Mouse (Mus musculus): ENCODE data around the gene Cnbp. TPM values are rescaled to one million over a fixed set of nuclear protein-coding genes. Genes with fewer than 3 reads are reported as not detected.
A peak's percentile ranks its signal among the peaks of the same experiment; 100 is the strongest.

Cnbp gene
- 175 and 184 TPM in 2 replicates for polyA plus RNA-seq (2012; rRNA removed)

DNA sequence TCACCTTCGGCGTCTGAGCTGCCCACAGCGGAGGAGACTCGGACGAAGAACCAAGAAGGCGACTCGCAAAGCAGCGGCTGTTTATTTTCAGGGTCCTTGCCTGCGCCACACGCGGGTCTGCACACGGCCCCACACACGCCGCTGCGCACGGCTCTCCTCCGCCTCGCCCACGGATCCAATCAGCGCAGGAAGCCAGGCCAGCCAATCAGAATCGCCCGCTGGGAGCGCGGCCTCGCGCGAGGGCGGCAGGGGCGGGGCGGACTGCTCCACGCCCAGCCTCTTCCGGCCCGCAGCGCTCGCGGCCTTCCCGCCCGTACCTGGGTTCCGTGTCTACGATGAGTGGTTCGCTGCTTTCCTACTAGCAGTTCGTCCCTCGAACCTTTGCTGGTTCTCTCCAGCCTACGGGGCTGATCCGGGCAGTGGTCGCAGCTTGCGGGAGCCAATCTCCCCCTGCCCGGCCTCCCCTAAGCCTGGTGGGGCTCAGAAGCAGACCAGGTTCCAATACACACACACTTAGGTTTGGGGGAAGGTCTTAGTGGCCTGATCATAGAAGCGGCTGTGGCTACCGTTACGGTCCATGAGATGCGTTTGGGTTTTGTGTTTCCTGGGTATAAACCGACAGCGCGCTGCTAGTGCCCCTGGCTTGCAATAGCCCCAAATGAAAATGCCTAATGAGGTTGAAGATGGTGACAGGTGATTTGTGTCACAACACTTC is at the start of gene Cnbp:
Gene Cnbp, minus strand, starts transcription at position 207 of the 715 bp plus-strand sequence.
- DNase-seq = peak; percentile 98
- peak within 1 kb of the TSS; percentile 95 for H3K4me3 ChIP-seq (ENCODE audit: insufficient read depth, low read depth, low read length)
- peak within 1 kb of the TSS; percentile 97 for H3K27ac ChIP-seq (ENCODE audit: insufficient read depth, low read depth, low read length)
- under 1% methylated on average over 55 of the region's 55 CpGs for WGBS
- H3K36me3 ChIP-seq (ENCODE audit: control insufficient read depth, insufficient read depth, low read length) = no peaks in the 10 kb centered on the region
- H3K27me3 ChIP-seq (replicated peaks; ENCODE audit: control insufficient read depth, insufficient read depth, low read length) = no peaks in the 10 kb centered on the region
- peaks cover 16% of the 10 kb centered on the region for H3K4me1 ChIP-seq (ENCODE audit: control insufficient read depth, insufficient read depth, low read length)
- TF ChIP-seq POLR2A (IDR thresholded peaks at IDR 0.05; ENCODE audit: low read depth, low read length) (peak; percentile 88), CTCF (conservative IDR thresholded peaks at IDR 0.05; ENCODE audit: insufficient read depth, insufficient read length, low read depth, low read length) (no peak)

DNA sequence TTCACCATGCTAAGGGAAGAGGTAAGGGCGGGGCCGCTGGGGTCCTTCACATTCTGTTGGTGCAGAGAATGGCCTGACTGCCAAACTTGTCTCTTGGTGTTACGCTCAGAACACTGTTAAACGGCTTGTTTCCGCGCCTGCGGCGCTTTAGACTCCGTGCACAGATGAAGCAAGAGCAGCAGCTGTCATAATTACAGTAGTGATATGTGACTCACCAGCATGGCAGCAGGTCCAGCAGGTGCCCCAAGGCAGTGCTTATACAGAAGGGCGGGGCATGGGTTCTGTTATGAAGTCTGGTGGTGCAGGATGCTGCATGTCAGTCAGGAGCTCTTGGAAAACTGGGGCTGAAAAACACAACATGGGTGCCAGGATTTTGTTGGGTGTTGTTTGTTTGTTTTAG is 47.1 kb upstream of the Cnbp start:
- no peak for DNase-seq
- H3K4me3 ChIP-seq (ENCODE audit: insufficient read depth, low read depth, low read length) = no peak overlapping the region
- H3K36me3 ChIP-seq (ENCODE audit: control insufficient read depth, insufficient read depth, low read length) = peaks cover 4% of the 10 kb centered on the region
- 90% methylated on average over 10 of the region's 10 CpGs for WGBS
- no peak overlapping the region for H3K27ac ChIP-seq (ENCODE audit: insufficient read depth, low read depth, low read length)
- no peaks in the 10 kb centered on the region for H3K27me3 ChIP-seq (replicated peaks; ENCODE audit: control insufficient read depth, insufficient read depth, low read length)
- TF ChIP-seq CTCF (conservative IDR thresholded peaks at IDR 0.05; ENCODE audit: insufficient read depth, insufficient read length, low read depth, low read length) (no peak), POLR2A (IDR thresholded peaks at IDR 0.05; ENCODE audit: low read depth, low read length) (no peak)
- H3K4me1 ChIP-seq (ENCODE audit: control insufficient read depth, insufficient read depth, low read length) = no peaks in the 10 kb centered on the region; the same call in 1 of the 2 replicates

DNA sequence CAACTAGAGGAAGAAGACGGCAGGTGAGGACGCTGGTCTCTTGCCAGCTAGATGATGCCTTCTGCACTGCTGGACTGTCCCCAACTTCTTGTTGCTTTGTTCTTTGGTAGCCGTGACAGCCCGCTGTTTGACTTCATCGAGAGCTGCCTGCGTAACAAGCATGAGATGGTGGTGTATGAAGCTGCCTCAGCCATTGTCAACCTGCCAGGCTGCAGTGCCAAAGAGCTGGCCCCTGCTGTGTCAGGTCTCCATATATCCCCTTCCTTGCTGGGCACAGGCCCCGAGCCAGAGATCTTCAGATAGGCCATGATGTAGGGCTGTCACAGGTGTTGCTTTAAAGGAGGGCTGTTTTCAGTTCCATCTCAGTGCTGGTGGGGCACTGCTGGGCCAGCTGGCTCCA is 43.0 kb upstream of the Cnbp start:
- no peaks in the 10 kb centered on the region for H3K27me3 ChIP-seq (replicated peaks; ENCODE audit: control insufficient read depth, insufficient read depth, low read length)
- H3K36me3 ChIP-seq (ENCODE audit: control insufficient read depth, insufficient read depth, low read length) = no peaks in the 10 kb centered on the region; the same call in none of the 2 replicates
- WGBS = 84% methylated on average over 7 of the region's 7 CpGs
- no peak for DNase-seq
- H3K27ac ChIP-seq (ENCODE audit: insufficient read depth, low read depth, low read length) = no peak overlapping the region
- no peak for TF ChIP-seq CTCF (conservative IDR thresholded peaks at IDR 0.05; ENCODE audit: insufficient read depth, insufficient read length, low read depth, low read length)
- TF ChIP-seq POLR2A (IDR thresholded peaks at IDR 0.05; ENCODE audit: low read depth, low read length) = no peak
- no peak overlapping the region for H3K4me3 ChIP-seq (ENCODE audit: insufficient read depth, low read depth, low read length)
- H3K4me1 ChIP-seq (ENCODE audit: control insufficient read depth, insufficient read depth, low read length) = no peaks in the 10 kb centered on the region; the same call in 1 of the 2 replicates

DNA sequence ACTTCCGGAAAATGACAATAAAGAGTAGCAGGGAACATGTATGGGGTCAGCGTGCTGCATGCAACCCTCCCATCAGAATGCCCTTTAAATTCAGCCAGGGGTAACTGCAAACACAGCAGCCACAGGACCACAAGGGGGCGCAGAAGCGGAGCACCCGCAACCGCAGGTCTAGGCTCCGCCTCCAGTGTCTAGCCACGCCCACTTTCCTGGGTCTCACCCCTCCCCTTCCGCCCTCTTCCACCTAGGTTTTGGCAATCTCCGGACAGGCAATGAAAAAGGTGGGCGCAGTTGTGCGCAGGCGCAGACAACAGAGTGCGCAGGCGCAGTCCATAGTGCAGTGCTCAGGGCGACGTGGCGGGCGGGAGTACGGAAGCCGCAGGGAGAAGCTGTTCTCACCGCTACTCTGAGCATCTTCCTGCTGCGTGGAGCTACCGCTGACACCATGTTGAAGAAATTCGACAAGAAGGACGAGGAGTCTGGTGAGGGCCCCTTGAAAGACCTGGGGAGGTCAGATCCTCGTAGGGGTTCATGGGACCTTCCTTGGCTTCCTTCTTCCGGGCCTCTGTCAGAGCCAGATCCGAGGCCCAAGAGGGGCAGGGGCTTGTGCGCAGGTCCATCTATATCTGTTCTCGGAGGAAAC is 36.8 kb upstream of the Cnbp start, which contains the start of gene Copg1:
Gene Copg1, plus strand, starts transcription at position 221 of the 640 bp plus-strand sequence.
- H3K4me3 ChIP-seq (ENCODE audit: insufficient read depth, low read depth, low read length) = peak within 1 kb of the TSS; percentile 85
- peak; percentile 100 for DNase-seq
- peak within 1 kb of the TSS; percentile 26 for H3K27ac ChIP-seq (ENCODE audit: insufficient read depth, low read depth, low read length)
- WGBS = under 1% methylated on average over 31 of the region's 31 CpGs
- peak; percentile 68 for TF ChIP-seq POLR2A (IDR thresholded peaks at IDR 0.05; ENCODE audit: low read depth, low read length)
- peak; percentile 92 for TF ChIP-seq CTCF (conservative IDR thresholded peaks at IDR 0.05; ENCODE audit: insufficient read depth, insufficient read length, low read depth, low read length)
- H3K36me3 ChIP-seq (ENCODE audit: control insufficient read depth, insufficient read depth, low read length) = no peaks in the 10 kb centered on the region
- H3K4me1 ChIP-seq (ENCODE audit: control insufficient read depth, insufficient read depth, low read length) = peaks cover 8% of the 10 kb centered on the region; the same call in 1 of the 2 replicates
- no peaks in the 10 kb centered on the region for H3K27me3 ChIP-seq (replicated peaks; ENCODE audit: control insufficient read depth, insufficient read depth, low read length)

DNA sequence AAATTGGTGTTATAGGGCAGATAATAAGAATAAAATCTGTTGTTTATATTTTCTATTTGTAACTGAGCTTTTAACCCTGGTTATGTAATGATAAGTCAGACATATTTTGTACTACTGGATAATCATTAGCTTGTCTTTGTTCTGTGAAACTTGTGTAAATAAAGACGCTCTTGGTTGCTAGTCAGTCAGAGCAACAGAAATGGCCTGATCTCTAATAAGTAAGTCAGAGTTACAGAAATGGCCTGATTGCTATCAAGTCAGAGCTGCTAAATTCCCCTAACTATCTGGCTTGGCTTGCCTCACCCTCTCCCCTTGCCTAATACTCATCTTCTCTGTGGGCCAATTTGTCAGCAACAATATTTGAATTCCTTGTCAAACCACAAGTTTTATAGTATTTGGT is 35.8 kb upstream of the Cnbp start:
- DNase-seq = peak; percentile 39
- H3K27ac ChIP-seq (ENCODE audit: insufficient read depth, low read depth, low read length) = peak overlapping the region; percentile 17
- H3K4me1 ChIP-seq (ENCODE audit: control insufficient read depth, insufficient read depth, low read length) = peaks cover 8% of the 10 kb centered on the region; the same call in 1 of the 2 replicates
- TF ChIP-seq CTCF (conservative IDR thresholded peaks at IDR 0.05; ENCODE audit: insufficient read depth, insufficient read length, low read depth, low read length) = no peak
- TF ChIP-seq POLR2A (IDR thresholded peaks at IDR 0.05; ENCODE audit: low read depth, low read length) = no peak
- no peaks in the 10 kb centered on the region for H3K27me3 ChIP-seq (replicated peaks; ENCODE audit: control insufficient read depth, insufficient read depth, low read length)
- no peak overlapping the region for H3K4me3 ChIP-seq (ENCODE audit: insufficient read depth, low read depth, low read length)
- 33% methylated on average over 1 of the region's 1 CpGs for WGBS
- no peaks in the 10 kb centered on the region for H3K36me3 ChIP-seq (ENCODE audit: control insufficient read depth, insufficient read depth, low read length)

DNA sequence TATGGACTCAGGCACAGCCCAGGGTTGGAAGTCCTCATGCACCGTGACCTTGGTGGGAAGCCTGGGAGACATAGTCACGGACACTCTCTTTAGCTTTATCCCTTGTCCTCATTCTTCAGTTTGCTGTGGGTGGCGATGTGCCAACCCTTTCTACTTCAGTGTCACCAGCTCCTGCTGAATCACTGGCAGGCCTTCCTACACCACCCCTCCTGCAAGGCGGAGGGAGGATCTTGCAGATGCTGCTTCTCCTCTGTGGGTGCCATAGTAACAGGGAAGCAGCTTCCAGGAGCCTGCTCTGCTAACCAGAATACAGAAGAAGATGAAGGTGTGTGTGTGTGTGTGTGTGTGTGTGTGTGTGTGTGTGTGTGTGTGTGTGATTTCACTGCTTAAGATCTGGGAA is 31.9 kb upstream of the Cnbp start:
- H3K4me1 ChIP-seq (ENCODE audit: control insufficient read depth, insufficient read depth, low read length) = peaks cover 8% of the 10 kb centered on the region; the same call in 1 of the 2 replicates
- no peak for TF ChIP-seq CTCF (conservative IDR thresholded peaks at IDR 0.05; ENCODE audit: insufficient read depth, insufficient read length, low read depth, low read length)
- no peak for TF ChIP-seq POLR2A (IDR thresholded peaks at IDR 0.05; ENCODE audit: low read depth, low read length)
- H3K27me3 ChIP-seq (replicated peaks; ENCODE audit: control insufficient read depth, insufficient read depth, low read length) = no peaks in the 10 kb centered on the region
- H3K27ac ChIP-seq (ENCODE audit: insufficient read depth, low read depth, low read length) = no peak overlapping the region
- WGBS = 68% methylated on average over 4 of the region's 4 CpGs
- no peak for DNase-seq
- H3K4me3 ChIP-seq (ENCODE audit: insufficient read depth, low read depth, low read length) = no peak overlapping the region
- H3K36me3 ChIP-seq (ENCODE audit: control insufficient read depth, insufficient read depth, low read length) = no peaks in the 10 kb centered on the region

DNA sequence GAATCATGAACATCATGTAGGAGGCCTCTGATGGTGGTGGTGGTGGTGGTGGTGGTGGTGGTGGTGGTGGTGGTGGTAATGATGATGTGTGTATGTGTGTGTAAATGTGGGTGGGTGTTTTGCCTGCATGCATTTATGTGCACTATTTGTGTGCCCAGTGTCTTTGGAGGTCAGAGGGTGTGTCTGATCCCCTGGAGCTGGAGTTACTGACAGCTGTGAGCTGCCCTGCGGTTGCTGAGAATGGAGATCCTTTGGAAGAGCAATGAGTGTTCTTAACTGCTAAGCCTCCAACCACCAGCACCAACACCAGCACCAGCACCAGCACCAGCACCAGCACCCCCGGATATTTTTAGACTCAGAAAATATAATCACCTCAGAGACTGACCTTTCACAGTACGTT is 31.3 kb upstream of the Cnbp start:
- no peaks in the 10 kb centered on the region for H3K27me3 ChIP-seq (replicated peaks; ENCODE audit: control insufficient read depth, insufficient read depth, low read length)
- 83% methylated on average over 3 of the region's 3 CpGs for WGBS
- peaks cover 5% of the 10 kb centered on the region; the same call in 1 of the 2 replicates for H3K4me1 ChIP-seq (ENCODE audit: control insufficient read depth, insufficient read depth, low read length)
- H3K36me3 ChIP-seq (ENCODE audit: control insufficient read depth, insufficient read depth, low read length) = no peaks in the 10 kb centered on the region
- no peak overlapping the region for H3K27ac ChIP-seq (ENCODE audit: insufficient read depth, low read depth, low read length)
- no peak overlapping the region for H3K4me3 ChIP-seq (ENCODE audit: insufficient read depth, low read depth, low read length)
- no peak for DNase-seq
- TF ChIP-seq POLR2A (IDR thresholded peaks at IDR 0.05; ENCODE audit: low read depth, low read length) (no peak), CTCF (conservative IDR thresholded peaks at IDR 0.05; ENCODE audit: insufficient read depth, insufficient read length, low read depth, low read length) (no peak)

Data from kidney, adult 2 months (tissue).